Mouse (Mus musculus): Measurements from ENCODE around the gene Napepld. TPM values are rescaled to one million over a fixed set of nuclear protein-coding genes. Genes with fewer than 3 reads are reported as not detected.

Gene Napepld
- total RNA-seq, 2 experiments from 2014 or later: 8.6 to 9.5 TPM

DNA sequence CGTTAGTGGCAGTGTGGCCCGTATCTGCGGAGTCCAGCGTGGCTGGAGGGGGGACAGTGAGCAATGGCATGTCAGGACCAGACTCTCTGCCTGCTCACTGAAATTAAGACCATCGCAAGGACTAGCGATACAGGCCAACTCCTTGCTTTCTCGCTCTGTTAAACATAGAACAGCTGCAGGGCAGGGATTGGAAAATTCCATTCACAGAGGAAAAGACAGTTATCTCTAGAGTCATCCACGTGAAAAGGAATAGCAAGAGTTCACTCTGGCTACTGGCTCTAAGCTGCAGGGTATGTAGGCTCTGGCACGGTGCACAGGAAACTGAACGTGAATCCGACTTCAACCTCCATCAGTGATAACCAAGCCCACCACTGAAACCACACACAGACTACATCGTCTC, 26.2 kb downstream of the Napepld start:
- intact Hi-C loops (cut with DNase I; ENCODE audit: low total_unique reads): no loop called here
- DNase-seq: no peak

DNA sequence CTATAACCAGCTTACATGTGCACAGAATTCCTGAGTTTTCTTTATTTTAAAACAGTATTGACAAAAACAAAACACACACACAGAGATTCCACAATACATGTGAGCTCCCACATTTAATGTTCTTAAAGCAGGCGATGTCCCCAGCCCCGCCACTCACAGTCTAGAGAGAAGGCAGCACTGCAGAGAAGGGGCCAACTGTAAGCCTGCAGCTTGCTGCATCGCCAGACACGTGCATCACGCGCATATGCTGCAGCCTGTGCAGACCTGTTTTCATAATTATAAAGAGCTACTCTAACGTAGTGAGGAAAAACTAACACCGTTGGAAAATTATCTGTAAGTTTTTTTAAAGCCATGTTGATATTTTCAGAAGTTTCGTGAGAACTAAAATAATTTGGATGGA, 27.5 kb downstream of the Napepld start:
- DNase-seq: no peak
- intact Hi-C loops (cut with DNase I; ENCODE audit: low total_unique reads): loop anchor here (5.0 kb wide), 1 partner anchor 64 kb away; the partner anchor contains the start of gene Pmpcb

DNA sequence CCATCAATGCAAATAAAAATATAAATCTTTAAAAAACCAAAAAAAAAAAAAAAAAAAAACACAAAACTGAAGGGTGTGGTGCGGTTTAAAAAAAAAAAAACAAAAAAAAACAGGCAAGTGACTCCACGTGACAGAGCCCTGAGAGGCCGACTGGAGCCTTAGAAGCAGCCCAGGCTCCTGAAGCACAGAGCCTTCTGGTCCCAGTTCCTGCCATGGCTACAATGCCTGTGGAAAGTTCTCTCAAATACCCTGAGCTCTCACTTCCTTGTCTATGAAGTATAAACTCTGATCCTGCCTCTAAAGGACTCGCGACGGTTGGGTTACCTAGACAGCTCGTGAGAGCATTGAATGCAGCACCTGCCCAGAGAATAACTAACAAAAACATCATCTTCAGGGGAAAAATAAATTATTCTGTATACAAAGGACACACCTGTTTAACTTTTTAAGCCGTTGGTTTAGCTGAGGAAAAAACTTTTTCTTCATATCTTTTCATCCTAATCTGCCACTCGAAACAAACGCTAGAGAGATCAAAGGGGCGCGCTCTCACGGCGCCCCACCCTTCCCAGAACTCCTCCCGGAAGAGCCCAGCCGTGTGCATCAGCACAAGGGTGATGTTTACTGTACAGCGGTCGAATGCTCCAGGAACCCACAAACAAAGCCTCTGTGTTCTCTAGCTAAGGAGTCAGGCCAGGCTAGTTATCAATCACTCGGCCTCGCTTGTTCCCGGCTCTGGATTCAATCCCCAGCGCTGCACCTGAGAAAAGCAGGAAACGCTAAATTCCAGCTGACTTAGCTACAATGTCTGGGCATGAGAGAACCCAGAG, 28.2 kb downstream of the Napepld start:
- no peak for DNase-seq
- intact Hi-C loops (cut with DNase I; ENCODE audit: low total_unique reads): loop anchor here (5.0 kb wide), 1 partner anchor 64 kb away; the partner anchor contains the start of gene Pmpcb

DNA sequence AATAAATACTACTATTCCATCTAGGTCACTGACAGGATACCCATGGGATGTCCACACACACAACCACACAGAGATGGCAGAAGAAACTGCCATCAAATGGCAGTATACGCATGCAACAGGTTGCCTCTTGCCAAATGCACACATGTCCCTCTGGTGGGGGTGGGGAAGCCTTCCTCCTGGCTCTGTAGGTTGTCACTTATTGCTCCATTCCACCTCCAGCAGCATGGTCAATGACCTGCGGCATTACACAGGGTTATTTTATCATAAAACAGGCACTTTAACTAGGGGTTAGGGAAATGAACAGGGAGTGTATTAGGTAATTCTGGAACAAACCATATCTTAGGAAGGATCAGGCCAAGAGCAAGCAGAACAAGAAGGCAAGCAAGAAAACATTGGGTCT, 31.9 kb downstream of the Napepld start:
- DNase-seq: no peak
- intact Hi-C loops (cut with DNase I; ENCODE audit: low total_unique reads): no loop called here

DNA sequence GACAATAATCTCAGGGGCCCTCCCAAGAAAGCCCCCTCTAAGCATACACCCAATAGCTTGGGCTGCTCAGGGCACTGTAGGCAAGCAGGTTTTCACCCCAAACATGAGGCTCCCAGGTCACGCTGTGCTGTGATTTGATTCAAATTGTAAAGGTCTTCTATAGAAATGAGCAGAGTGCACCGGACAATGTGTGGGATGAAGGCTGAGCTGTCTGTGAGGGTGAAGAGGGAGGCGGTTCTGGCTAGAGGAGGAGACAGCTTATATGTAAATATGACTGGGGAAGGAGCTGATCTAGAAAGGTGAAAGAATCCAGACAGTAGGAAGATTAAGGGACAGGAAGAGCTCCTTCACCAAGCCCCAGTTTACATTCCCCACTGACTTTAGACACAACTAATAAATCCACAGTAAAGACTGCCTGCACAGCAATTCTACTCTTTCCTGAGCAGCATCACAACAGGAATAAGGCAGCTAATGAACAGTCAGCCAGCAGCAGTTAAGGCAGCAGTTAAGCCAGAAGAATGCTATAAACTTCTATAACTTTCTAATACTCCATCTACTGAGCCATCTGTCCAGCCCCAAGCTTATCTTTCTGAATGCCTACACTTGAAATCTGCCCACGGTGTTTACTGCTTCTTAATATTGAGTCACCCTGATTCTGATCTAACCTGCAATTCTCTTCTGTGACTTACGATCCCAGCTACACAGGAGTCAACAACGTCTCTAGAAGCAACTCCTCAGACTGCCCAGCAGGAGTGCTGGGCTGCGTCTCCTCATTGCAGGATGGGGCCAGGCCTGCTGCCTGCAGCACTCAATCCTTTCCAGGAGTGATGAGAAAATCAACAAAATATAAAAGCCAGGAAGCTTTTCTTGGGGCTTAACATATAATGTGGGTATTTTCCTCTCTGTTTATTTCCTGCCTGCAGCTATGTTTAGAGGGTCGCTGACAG, 33.7 kb downstream of the Napepld start:
- intact Hi-C loops (cut with DNase I; ENCODE audit: low total_unique reads): no loop called here

DNA sequence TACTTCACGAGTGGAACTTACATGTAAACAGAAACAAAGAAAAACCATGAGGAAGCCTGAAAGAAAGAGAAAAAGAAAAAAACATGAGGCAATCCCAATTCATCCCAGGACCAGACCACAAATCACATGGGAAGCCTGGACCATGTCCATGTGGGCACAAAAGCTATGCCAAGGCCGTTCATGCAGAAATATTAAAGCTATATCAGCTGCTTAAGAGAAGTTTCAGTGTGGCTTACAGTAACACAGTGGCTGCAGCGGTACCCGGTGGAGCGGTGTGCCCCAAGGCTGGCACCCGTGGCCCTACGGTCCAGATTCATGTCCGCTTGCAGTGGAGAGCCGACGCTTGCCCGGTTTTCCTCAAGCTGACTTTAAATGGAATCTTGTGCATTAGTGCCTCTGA, 38.1 kb downstream of the Napepld start:
- intact Hi-C loops (cut with DNase I; ENCODE audit: low total_unique reads): no loop called here
- DNase-seq: no peak

More for the DNA sequence above, 33.7 kb downstream of the Napepld start:
- DNase-seq: no peak

DNA sequence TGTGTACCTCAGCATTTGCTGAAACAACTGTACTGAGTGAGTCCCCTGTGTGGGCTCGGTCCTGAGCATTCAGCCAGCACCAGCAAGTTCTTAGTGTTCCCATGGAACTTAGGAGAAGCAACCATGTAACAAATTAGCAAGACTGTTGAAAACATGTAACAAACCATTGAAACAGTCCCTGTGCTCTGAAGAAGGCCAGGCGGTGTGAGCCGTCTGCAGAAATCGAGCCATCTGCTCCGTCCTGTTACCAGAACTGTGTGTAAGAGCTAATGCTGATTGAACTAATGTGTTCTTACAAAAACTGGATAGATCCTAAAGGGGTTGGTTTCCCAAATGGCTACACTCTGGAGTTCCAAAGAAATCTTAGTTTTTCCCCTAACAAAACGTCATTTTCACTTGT, 40.3 kb downstream of the Napepld start:
- intact Hi-C loops (cut with DNase I; ENCODE audit: low total_unique reads): no loop called here
- no peak for DNase-seq

DNA sequence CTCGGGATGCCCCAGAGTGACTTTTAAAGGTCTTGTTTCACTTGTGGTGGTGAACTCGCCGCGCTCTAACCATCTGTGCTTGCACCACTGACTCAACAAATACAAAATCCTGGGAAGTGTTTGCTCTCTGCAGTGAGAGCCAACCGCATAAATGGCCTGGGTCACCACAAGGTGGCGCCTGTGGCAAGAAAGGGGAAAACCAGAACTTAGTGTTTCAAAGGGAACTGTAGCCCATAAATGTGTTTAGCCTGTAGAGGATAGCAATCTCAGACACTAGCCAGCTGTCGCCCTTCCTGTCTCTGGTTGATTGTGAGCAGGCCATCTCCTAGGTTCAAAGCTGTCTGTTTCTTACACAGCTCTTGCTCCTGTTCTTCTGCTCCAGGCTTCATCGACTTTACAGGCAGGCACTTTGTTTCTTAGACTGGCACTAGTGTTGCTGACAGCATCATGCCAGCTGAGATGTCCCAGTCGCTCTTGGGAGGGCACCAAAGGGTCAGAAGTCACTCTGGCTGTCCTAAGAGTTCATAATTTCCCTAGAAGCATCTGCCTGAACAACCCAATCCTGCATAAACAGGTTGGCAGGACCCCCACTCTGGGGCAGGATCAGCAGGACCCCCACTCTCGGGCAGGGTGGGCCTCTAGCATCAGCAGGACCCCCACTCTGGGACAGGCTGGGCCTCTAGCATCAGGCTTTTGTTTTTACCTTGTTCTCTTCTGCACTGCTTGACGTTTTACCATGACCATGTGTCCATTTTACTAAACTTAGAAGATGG, 42.4 kb downstream of the Napepld start:
- peak; percentile 83 for DNase-seq
- intact Hi-C loops (cut with DNase I; ENCODE audit: low total_unique reads): no loop called here

DNA sequence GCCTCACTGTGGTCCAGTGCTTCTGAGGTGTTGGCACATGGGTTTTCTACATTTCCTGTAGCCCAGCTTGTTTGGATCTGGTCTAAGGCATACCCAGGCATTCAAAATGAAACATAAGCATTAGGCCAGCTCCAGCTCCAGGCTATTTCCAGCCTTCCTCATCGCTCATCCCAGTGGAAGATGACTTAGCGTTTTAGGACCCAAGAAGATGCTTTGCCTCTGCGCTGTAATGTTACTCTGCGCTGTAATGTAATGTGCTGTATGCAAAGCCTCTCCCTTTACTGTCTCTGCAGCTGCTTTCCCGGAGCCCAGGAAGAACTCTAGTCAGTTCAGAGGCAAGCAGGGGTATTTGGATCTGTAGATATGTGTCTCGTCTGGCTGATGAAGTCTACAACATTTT, 43.2 kb downstream of the Napepld start:
- no peak for DNase-seq
- intact Hi-C loops (cut with DNase I; ENCODE audit: low total_unique reads): no loop called here

DNA sequence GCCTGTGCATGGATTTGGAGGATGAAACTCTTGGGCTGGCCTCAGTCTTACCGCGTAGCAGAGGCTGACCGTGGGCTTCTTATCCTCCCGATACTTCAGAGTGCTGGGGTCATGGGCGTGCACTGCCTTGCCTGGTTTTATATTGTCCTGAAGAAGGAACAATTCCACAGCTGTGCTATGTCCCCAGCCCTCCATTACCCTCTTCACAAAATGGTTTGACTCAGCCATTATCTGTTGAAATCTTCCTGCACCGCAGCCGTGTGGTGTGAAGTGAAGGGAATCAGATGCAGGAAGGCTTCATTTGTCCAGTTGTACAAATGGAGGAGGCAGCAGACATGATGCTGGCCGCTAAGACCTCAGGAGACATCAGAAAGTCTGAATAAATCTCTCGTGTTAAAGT, 44.3 kb downstream of the Napepld start:
- intact Hi-C loops (cut with DNase I; ENCODE audit: low total_unique reads): no loop called here

DNA sequence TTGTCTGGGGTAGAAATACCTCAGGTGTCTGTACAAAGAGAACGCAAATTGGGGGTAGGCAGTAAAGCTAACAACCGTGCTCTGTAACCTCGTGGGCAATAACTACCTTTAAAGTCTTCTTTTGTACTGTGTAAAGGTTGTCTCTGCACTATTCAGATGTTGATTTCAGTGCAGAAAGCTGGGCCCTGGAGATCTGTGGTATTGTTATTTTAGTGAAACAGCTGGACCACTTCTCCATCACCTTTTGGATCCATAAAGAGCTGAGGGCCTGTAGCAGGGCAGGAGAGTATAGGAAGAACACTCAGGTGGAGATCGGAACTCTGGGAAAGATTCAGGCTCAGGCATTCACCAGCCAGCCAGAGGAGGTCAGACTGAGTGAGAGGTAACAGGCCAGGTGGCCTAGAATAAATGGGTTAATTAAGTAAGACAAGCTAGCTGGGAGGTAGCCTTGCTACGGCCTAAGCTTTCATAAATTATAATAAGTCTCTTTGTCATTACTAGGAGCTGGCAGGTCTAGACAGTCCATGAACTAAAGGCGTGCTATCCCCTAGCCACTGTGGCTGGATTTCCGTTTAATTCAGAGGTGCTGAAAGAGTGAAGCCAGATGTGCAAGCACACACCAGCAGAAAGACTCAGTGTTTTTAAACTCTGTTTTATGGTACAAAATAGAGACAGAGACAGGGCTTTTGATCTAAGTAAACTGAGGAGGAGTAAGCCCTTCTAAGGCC, 49.1 kb downstream of the Napepld start:
- intact Hi-C loops (cut with DNase I; ENCODE audit: low total_unique reads): no loop called here
- no peak for DNase-seq

More for the DNA sequence above, 44.3 kb downstream of the Napepld start:
- no peak for DNase-seq

DNA sequence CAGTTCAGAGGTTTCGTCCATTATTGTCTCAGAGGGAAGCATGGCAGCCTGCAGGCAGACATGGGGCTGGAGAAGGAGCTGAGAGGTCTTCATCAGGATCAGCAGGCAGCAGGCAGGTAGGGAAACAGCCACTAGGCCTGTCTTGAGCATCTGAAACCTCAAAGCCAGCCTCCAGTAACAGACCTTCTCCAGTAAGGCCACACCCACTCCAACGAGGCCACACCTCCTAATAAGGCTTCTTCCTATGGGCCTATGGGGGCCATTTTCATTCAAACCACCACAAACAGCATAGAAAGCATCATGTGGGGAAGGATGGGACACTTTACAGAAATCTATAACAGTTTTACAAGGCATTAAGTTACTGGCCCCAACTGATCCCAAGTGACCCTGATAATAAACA, 50.5 kb downstream of the Napepld start:
- DNase-seq: no peak
- intact Hi-C loops (cut with DNase I; ENCODE audit: low total_unique reads): no loop called here

DNA sequence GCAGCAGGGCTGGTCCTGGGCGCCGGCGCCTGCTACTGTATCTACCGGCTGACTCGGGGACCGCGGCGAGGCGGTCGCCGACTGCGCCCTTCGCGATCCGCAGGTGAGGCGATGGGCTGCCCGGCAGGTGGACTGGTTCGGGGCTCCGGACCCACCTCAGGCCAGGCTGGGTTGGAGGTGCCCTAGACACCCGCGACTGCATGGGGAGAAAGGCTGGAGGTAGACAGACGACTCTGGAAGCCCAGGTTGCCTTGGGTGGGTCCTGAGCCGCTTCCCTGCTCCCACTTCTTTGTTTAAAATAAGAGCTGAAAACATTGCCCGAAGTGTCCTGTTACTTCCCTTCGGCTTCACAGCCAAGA, 55.1 kb downstream of the Napepld start:
- DNase-seq: no peak
- intact Hi-C loops (cut with DNase I; ENCODE audit: low total_unique reads): loop anchor here (10.0 kb wide), 1 partner anchor 381 kb away; no protein-coding TSS in a partner anchor

DNA sequence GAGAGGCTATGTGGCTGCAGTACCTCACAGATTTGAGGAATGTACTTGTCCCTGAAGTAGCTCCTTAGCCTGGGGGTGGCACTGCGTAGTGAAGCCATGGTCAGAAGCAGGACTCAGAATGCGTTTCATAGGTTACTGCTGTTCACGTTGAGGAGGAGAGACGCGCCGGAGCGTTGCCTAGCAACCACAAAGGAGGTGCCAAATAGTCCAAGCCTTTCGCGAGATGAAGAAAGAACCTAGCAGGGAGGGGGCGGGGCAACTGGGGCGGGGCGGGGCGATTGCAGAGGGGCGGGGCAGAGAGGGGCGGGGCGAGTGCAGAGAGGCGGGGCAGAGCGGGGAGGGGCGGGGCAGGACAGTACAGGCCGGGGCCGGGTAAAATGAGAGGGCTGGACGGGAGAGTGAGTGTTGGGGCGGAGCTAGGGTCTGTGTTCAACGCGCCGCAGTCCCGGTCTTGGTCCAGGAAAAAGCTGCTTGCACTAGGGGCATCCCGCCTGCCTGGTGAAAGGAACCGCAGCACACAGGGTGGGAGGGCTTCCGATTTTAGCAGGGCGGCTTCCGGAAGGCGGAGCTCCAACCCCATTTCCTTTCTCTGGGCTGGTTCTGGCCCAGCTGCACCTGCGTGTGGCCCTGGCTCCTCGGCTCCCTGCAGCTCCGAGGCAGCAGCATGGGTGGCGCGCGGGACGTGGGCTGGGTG, 55.6 kb downstream of the Napepld start, which contains the start of the genes Fbxl13 and Armc10:
TSS of gene Fbxl13 (minus strand) at position 196 of the 694 bp plus-strand sequence.
TSS of gene Armc10 (plus strand) at position 375 of the 694 bp plus-strand sequence.
- peak; percentile 82 for DNase-seq
- intact Hi-C loops (cut with DNase I; ENCODE audit: low total_unique reads): loop anchor here (10.0 kb wide), 1 partner anchor 381 kb away; no protein-coding TSS in a partner anchor

DNA sequence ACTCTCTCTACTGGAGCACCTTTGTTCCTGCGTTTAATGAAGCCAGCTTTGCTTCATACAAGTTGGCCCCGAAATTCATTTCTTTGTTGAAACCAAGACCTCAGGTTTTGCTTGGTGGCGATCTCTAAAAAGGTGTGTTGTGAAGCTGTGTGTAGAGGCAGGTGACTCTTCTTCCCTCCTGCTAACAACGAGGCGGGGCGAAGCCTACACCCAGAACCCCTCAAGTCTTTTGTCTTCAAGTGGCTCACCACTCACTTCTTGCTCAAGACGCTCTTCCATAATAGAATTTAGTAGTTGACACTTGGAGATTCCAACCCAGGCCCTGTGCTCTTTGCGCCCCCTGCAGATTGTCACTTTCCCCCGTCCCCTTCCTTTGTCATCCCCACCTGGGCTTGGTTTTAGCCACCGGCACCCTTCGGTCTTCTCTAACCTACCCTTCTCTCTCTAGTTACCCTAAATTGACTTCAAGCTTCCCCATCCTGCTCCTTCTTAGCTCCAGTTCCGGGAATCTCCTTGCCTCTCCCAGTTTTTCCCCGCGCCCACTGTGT, 56.2 kb downstream of the Napepld start:
- no peak for DNase-seq
- intact Hi-C loops (cut with DNase I; ENCODE audit: low total_unique reads): loop anchor here (5.0 to 10.0 kb wide), 2 partner anchors 218 to 380 kb away; no protein-coding TSS in a partner anchor

DNA sequence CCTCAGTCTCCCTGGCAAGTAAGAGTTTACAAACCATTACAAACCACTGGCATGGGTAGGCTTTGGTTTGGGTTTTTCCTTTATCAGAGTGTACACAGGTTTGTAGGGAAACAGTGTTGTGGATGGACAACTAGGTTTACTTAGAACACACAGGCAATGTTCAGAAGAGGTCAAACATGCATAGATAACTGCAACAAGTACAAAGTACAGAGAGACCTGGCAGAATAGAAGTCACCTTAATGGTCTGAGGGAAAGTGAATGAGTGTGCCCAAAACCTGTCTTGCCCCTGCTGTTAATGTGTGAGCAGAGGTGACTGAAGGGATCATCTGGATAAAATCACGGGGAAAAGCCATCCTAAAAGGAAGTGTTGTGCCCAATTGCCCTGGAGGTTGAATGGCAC, 57.6 kb downstream of the Napepld start:
- no peak for DNase-seq
- intact Hi-C loops (cut with DNase I; ENCODE audit: low total_unique reads): loop anchor here (5.0 to 10.0 kb wide), 2 partner anchors 216 to 379 kb away; no protein-coding TSS in a partner anchor

DNA sequence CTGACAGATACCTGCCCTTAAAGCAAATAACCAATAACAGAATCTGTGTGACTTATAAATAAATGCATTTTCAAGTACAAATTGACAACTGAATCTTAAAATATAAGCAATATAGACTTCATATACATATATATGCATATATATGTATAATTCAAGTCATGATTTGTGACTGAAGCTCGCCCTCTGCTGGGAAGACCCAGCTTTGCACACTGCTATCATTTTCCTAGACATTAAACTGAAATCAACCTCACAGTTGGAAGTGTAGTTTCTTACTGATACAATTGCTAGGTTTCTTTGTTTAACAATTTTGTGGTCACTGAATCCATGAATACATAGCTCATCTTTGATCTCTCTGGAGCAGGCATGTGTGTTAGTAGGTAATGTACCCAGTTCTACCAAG, 60.2 kb downstream of the Napepld start:
- intact Hi-C loops (cut with DNase I; ENCODE audit: low total_unique reads): loop anchor here (5.0 to 10.0 kb wide), 2 partner anchors 214 to 376 kb away; no protein-coding TSS in a partner anchor
- no peak for DNase-seq

DNA sequence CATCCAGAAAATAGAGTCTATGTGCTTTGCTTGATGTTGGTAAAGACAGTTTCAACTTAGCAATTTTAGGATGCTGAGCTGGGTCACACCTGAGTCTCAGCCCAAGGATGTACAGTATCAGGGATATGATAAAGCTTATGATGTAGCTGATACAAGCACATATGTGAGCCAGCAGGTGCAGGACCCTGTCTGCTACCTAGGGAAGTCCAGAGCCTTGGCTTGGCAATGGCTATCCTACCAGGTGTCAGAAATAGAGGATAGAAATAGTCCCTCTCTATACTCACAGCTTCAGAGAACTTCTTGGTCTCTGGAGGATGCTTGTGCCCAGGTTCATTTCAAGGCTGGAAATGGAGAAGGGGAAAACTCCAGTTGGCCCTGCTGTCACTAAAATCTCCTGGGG, 75.3 kb downstream of the Napepld start:
- intact Hi-C loops (cut with DNase I; ENCODE audit: low total_unique reads): no loop called here
- no peak for DNase-seq

Measured in gastrocnemius, postnatal 14 days (tissue).